Mouse (Mus musculus): Measurements from ENCODE around the gene Iqch. TPM values are rescaled to one million over a fixed set of nuclear protein-coding genes. Genes with fewer than 3 reads are reported as not detected.

Gene Iqch
- total and polyA plus RNA-seq, 2 experiments: 0.06 to 0.28 TPM

DNA sequence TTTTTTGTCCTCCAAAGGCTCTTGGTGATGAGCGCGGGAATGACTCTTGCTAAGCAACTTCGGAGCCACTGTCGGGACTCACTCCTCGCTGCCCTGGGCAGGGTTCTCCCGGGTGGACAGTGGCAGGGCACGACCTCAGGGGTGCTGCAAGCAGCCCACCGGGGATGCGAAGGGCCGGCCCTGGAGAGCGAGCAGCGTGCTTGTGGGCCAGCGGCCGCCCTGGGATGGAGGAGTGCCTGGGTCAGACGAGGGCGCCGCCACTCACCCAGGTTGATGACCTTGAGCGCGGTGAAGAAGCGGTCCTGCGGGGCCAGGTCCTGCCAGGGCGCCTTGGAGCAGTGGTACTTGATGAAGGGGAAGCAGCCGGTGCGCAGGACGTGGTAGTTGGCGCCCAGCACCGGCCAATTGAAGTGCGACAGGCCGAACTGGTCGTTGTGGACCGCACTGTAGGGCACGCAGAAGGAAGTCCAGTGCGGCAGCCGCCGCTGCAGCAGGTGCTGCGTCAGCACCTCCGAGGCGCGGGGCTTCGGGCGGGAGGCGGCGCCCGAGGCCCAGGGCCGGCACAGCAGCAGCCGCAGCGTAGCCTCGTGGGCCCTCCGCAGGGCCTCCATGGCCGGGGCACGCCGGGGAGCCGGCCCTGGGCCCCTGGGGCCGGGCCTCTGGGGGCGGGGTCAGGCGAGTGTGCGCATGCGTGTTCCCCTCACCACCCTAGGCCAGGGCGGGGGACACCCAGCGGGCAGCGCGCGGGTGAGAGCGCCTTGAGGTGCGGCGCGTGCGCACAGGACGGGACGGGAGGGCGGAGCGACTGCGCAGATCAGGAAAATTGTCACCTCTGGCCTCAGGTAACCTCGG is 203.5 kb downstream of the Iqch start, which contains the start of gene 2300009A05Rik:
2300009A05Rik (minus strand) TSS at position 636 of the 852 bp plus-strand sequence.
- H3K36me3 ChIP-seq (ENCODE audit: control insufficient read depth, insufficient read depth, low read length): no peaks in the 10 kb centered on the region
- under 1% methylated on average over 73 of the region's 74 CpGs for WGBS
- H3K79me2 ChIP-seq (ENCODE audit: control insufficient read depth, insufficient read depth, low read length): peaks cover 3% of the 10 kb centered on the region; the same call in 1 of the 2 replicates
- no peaks in the 10 kb centered on the region for H3K27me3 ChIP-seq (ENCODE audit: control insufficient read depth, insufficient read depth, low read length)
- H3K9ac ChIP-seq (ENCODE audit: low read depth, low read length): peak within 1 kb of the TSS; percentile 82
- DNase-seq (ENCODE audit: extremely low read depth, low read depth, low spot score): peak; percentile 87
- peak within 1 kb of the TSS; percentile 84 for H3K27ac ChIP-seq (replicated peaks; ENCODE audit: insufficient read depth, low read depth, low read length)
- peak; percentile 36; the same call in 1 of the 2 replicates for TF ChIP-seq POLR2A (IDR thresholded peaks at IDR 0.05; ENCODE audit: extremely low read depth, insufficient read depth, low read length)
- no peak for TF ChIP-seq CTCF (IDR thresholded peaks at IDR 0.05; ENCODE audit: low read depth, low read length)
- peak within 1 kb of the TSS; percentile 70 for H3K4me3 ChIP-seq (ENCODE audit: insufficient read depth, low read depth, low read length)
- peaks cover 8% of the 10 kb centered on the region for H3K4me1 ChIP-seq (ENCODE audit: control insufficient read depth, insufficient read depth, low read length)

DNA sequence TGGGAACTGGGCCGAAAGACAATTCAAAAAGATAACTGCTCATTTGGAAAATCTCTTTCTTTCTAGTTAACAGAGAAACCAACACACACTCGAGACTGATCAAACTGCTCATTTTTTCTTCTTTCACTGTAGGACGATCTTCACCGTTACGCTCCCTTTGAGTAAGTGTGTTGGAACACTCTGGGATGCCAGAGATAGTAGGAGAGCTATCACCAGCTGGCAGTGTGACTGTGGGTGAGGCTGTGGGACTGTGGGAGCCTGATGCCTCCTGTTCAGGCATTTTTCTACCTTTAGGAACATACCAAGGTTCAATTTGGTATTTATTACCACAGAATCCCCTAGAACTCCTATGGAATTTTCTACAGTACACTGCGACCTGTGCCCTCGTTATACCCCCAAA is 206.7 kb downstream of the Iqch start:
- no peak for TF ChIP-seq CTCF (IDR thresholded peaks at IDR 0.05; ENCODE audit: low read depth, low read length)
- TF ChIP-seq POLR2A (IDR thresholded peaks at IDR 0.05; ENCODE audit: extremely low read depth, insufficient read depth, low read length): no peak
- no peak for DNase-seq (ENCODE audit: extremely low read depth, low read depth, low spot score)
- Histone ChIP-seq H3K27ac (replicated peaks; ENCODE audit: insufficient read depth, low read depth, low read length) (no peak overlapping the region), H3K9ac (ENCODE audit: low read depth, low read length) (no peak overlapping the region), H3K36me3 (ENCODE audit: control insufficient read depth, insufficient read depth, low read length) (no peaks in the 10 kb centered on the region), H3K79me2 (ENCODE audit: control insufficient read depth, insufficient read depth, low read length) (peaks cover 3% of the 10 kb centered on the region; the same call in 1 of the 2 replicates), H3K27me3 (ENCODE audit: control insufficient read depth, insufficient read depth, low read length) (no peaks in the 10 kb centered on the region), H3K4me3 (ENCODE audit: insufficient read depth, low read depth, low read length) (no peak overlapping the region), H3K4me1 (ENCODE audit: control insufficient read depth, insufficient read depth, low read length) (peaks cover 10% of the 10 kb centered on the region)
- 92% methylated on average over 7 of the region's 7 CpGs for WGBS

DNA sequence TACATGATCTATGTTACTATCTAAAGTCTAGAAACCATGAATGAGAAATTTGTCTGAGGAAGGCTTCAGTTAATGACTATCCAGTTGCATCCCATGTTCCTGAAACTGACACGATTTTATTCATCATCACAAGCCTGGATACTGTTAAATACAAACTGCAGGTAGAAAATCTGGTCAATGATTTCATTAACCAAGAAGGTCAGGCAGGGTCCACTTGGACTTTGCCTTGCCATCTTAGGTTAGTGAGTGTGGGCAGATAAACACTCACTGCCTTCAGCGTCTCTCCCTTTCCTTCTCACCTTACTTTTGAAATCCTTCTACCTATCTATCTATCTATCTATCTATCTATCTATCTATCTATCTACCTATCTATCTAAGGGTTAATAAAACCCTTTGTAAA is 211.0 kb downstream of the Iqch start:
- DNase-seq (ENCODE audit: extremely low read depth, low read depth, low spot score): no peak
- no peak for TF ChIP-seq POLR2A (IDR thresholded peaks at IDR 0.05; ENCODE audit: extremely low read depth, insufficient read depth, low read length)
- TF ChIP-seq CTCF (IDR thresholded peaks at IDR 0.05; ENCODE audit: low read depth, low read length): no peak
- no peak overlapping the region for H3K27ac ChIP-seq (replicated peaks; ENCODE audit: insufficient read depth, low read depth, low read length)
- H3K9ac ChIP-seq (ENCODE audit: low read depth, low read length): no peak overlapping the region
- H3K36me3 ChIP-seq (ENCODE audit: control insufficient read depth, insufficient read depth, low read length): no peaks in the 10 kb centered on the region
- H3K4me3 ChIP-seq (ENCODE audit: insufficient read depth, low read depth, low read length): no peak overlapping the region
- peaks cover 5% of the 10 kb centered on the region for H3K4me1 ChIP-seq (ENCODE audit: control insufficient read depth, insufficient read depth, low read length)
- peaks cover 3% of the 10 kb centered on the region; the same call in 1 of the 2 replicates for H3K79me2 ChIP-seq (ENCODE audit: control insufficient read depth, insufficient read depth, low read length)
- WGBS: 28% methylated on average over 2 of the region's 2 CpGs
- H3K27me3 ChIP-seq (ENCODE audit: control insufficient read depth, insufficient read depth, low read length): no peaks in the 10 kb centered on the region

DNA sequence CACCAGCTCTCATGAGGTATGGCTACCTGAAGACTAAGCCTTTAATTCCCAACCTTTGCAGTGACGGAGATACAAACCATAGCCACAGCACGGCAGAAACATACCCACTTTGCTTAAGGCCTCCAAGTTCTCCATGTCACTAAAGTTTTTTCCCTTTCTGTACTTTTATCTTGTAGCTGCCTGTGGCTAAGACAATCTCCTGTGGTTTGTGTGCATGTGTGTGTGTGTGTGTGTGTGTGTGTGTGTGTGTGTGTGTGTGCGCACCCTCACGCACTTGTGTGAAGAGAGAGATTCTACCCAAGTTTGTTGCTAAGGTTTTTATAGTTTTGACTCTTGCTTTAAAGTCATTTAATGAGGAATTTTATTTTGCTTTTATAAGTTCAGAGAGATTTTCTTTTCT is 219.5 kb downstream of the Iqch start:
- no peak for TF ChIP-seq CTCF (IDR thresholded peaks at IDR 0.05; ENCODE audit: low read depth, low read length)
- TF ChIP-seq POLR2A (IDR thresholded peaks at IDR 0.05; ENCODE audit: extremely low read depth, insufficient read depth, low read length): no peak
- peaks cover 3% of the 10 kb centered on the region; the same call in 1 of the 2 replicates for H3K4me1 ChIP-seq (ENCODE audit: control insufficient read depth, insufficient read depth, low read length)
- H3K36me3 ChIP-seq (ENCODE audit: control insufficient read depth, insufficient read depth, low read length): no peaks in the 10 kb centered on the region
- WGBS: 94% methylated on average over 4 of the region's 4 CpGs
- no peak overlapping the region for H3K4me3 ChIP-seq (ENCODE audit: insufficient read depth, low read depth, low read length)
- H3K9ac ChIP-seq (ENCODE audit: low read depth, low read length): no peak overlapping the region
- no peaks in the 10 kb centered on the region for H3K79me2 ChIP-seq (ENCODE audit: control insufficient read depth, insufficient read depth, low read length)
- no peak overlapping the region for H3K27ac ChIP-seq (replicated peaks; ENCODE audit: insufficient read depth, low read depth, low read length)
- no peaks in the 10 kb centered on the region for H3K27me3 ChIP-seq (ENCODE audit: control insufficient read depth, insufficient read depth, low read length)
- no peak for DNase-seq (ENCODE audit: extremely low read depth, low read depth, low spot score)

DNA sequence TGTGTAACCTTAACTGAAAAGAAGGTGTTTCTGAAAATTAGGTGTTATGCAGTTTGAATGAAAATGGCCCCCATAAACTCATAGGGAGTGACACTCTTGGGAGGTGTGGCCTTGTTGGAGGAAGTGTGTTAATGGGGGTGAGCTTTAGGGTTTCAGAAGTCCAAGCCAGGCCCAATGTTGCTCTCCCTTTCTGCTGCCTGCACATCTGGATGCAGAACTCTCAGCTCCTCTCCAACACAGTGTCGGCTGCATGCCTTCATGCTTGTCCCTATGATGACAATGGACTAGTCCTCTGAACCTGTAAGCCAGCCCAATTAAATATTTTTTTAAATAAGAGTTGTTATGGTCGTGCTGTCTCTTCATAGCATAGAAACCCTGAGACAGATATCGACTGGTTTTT is 222.0 kb downstream of the Iqch start:
- H3K79me2 ChIP-seq (ENCODE audit: control insufficient read depth, insufficient read depth, low read length): 0 out of 2 replicates have a peak, but pooled peaks cover under 1% of the 10 kb centered on the region
- TF ChIP-seq CTCF (IDR thresholded peaks at IDR 0.05; ENCODE audit: low read depth, low read length): no peak
- no peak for TF ChIP-seq POLR2A (IDR thresholded peaks at IDR 0.05; ENCODE audit: extremely low read depth, insufficient read depth, low read length)
- 91% methylated on average over 3 of the region's 3 CpGs for WGBS
- H3K27ac ChIP-seq (replicated peaks; ENCODE audit: insufficient read depth, low read depth, low read length): no peak overlapping the region
- no peak overlapping the region for H3K4me3 ChIP-seq (ENCODE audit: insufficient read depth, low read depth, low read length)
- DNase-seq (ENCODE audit: extremely low read depth, low read depth, low spot score): no peak
- no peaks in the 10 kb centered on the region for H3K36me3 ChIP-seq (ENCODE audit: control insufficient read depth, insufficient read depth, low read length)
- H3K27me3 ChIP-seq (ENCODE audit: control insufficient read depth, insufficient read depth, low read length): no peaks in the 10 kb centered on the region
- no peak overlapping the region for H3K9ac ChIP-seq (ENCODE audit: low read depth, low read length)
- H3K4me1 ChIP-seq (ENCODE audit: control insufficient read depth, insufficient read depth, low read length): peaks cover 5% of the 10 kb centered on the region

Data from liver, adult 2 months (tissue).